Mouse (Mus musculus): ENCODE results near the gene Atp6ap2. TPM values are rescaled to one million over a fixed set of nuclear protein-coding genes. Genes with fewer than 3 reads are reported as not detected.

Gene Atp6ap2
- total RNA-seq, 2 experiments from 2014 or later = 222 to 239 TPM

Other genes starting within 250 kb of the Atp6ap2 start
- gene 1810030O07Rik, start 85.9 kb downstream of the Atp6ap2 start, total RNA-seq (2021) = 10 to 100 TPM; 12.8 to 16.9 TPM
- gene Med14, start 174.3 kb downstream of the Atp6ap2 start, total RNA-seq (2021) = 10 to 100 TPM; 81.2 to 83.1 TPM